Mouse (Mus musculus) lung, embryonic 15.5 days (tissue): ENCODE data around the gene Caskin2. TPM values are rescaled to one million over a fixed set of nuclear protein-coding genes. Genes with fewer than 3 reads are reported as not detected.

Source experiments
- ATAC-seq: fragments of 200-750 bp; cut with Nextera tagmentation; 2 replicates; pipeline ENCODE4 v1.8.0; 2017; ENCODE audit warnings: moderate number of reproducible peaks, borderline replicate concordance; ENCODE audit not compliant: low FRiP score, low TSS enrichment; ENCODE audit errors: extremely low read depth
- H3K27ac ChIP-seq: fragments of 300-500 bp; sonication (generic); 2 replicates; pipeline ENCODE4 v1.5.1; 2015; ENCODE audit warnings: moderate library complexity, mild to moderate bottlenecking, inconsistent platforms
- H3K27me3 ChIP-seq: fragments of 300-500 bp; sonication (generic); 2 replicates; pipeline ENCODE4 v1.6.1; 2015; ENCODE audit warnings: inconsistent platforms
- H3K36me3 ChIP-seq: fragments of 300-500 bp; sonication (generic); 2 replicates; pipeline ENCODE4 v1.6.1; 2015; ENCODE audit warnings: inconsistent platforms
- H3K4me1 ChIP-seq: fragments of 300-500 bp; sonication (generic); 2 replicates; pipeline ENCODE4 v1.6.1; 2015; ENCODE audit warnings: inconsistent platforms
- H3K4me2 ChIP-seq: fragments of 300-500 bp; sonication (generic); 2 replicates; pipeline ENCODE4 v1.6.1; 2015; ENCODE audit warnings: inconsistent platforms, mild to moderate bottlenecking, moderate library complexity
- H3K4me3 ChIP-seq: fragments of 300-500 bp; sonication (generic); 2 replicates; pipeline ENCODE4 v1.5.1; 2015; ENCODE audit warnings: mild to moderate bottlenecking, inconsistent platforms
- H3K9ac ChIP-seq: fragments of 300-500 bp; sonication (generic); 2 replicates; pipeline ENCODE4 v1.6.1; 2015; ENCODE audit warnings: inconsistent platforms
- H3K9me3 ChIP-seq: fragments of 300-500 bp; sonication (generic); 2 replicates; pipeline ENCODE4 v1.6.1; 2016; ENCODE audit warnings: inconsistent platforms
- WGBS: fragments of 180-500 bp; shearing (Covaris S2); methylation state at CpG from one replicate; pipeline ENCODE4 v1.1.7; 2015; 5-methylcytosine and 5-hydroxymethylcytosine counted together
- polyA plus RNA-seq: library from polyadenylated mRNA; unstranded; fragments of >200 nt; fragmentation: Nextera tagmentation; extraction: Ambion mirVana; gene quantifications from 2 replicates; pipeline ENCODE4 v1.2.1, GENCODE M21; 2015

Gene Caskin2
- polyA plus RNA-seq, 1 experiment from 2014 or later = 19.6 TPM

DNA sequence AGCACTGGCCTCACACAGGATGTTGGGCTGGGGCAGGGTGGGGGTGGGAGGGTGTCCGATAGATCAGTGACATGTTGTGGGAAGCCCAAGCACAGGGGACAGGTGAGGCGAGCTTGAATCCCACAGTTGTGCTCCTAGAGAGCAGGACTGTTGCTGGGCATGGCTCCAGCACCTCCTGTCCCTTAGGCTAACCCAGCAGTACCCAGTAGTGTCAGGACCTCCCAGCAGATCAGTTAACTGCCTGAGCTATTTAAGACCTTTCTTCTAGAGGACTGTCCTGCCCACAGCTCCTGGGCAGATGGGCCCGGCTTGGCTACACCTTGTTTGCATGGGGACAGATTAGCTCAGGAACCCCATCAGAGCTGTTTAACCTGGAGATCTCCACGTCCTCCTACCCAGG lies 15.6 kb upstream of the Caskin2 start:
- Histone ChIP-seq H3K36me3 (no peaks in the 10 kb centered on the region), H3K4me1 (peaks cover 93% of the 10 kb centered on the region), H3K4me2 (no peak overlapping the region), H3K4me3 (no peak overlapping the region), H3K9me3 (no peaks in the 10 kb centered on the region), H3K27ac (no peak overlapping the region), H3K9ac (no peak overlapping the region), H3K27me3 (peaks cover 20% of the 10 kb centered on the region)
- WGBS = 57% methylated on average over 4 of the region's 4 CpGs
- no peak for ATAC-seq

DNA sequence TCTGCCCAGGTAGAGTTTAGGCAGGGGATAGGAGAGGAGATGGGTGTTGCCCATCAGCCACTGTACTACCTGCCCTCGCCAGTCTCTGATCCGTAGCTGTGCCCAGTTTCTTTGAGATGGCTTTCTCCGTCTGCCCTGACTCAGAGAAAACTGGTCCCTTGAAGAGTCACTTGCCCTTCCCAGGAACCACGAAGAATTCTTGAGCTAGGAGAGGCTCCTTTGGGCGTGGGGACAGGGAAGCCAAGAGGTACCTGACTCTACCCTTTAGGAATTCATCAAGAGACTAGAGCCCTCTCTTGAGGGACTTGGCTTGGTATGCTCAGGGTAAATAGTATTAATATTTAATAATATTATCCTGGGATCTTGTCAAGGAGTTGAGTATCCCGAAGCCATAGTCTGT lies 14.2 kb upstream of the Caskin2 start:
- Histone ChIP-seq H3K36me3 (peaks cover 2% of the 10 kb centered on the region; the same call in 1 of the 2 replicates), H3K9ac (no peak overlapping the region), H3K27me3 (peaks cover 21% of the 10 kb centered on the region), H3K9me3 (no peaks in the 10 kb centered on the region), H3K4me1 (peaks cover 79% of the 10 kb centered on the region), H3K27ac (peak overlapping the region; percentile 82), H3K4me3 (no peak overlapping the region), H3K4me2 (peak overlapping the region; percentile 38)
- WGBS = 63% methylated on average over 6 of the region's 6 CpGs
- ATAC-seq = no peak

DNA sequence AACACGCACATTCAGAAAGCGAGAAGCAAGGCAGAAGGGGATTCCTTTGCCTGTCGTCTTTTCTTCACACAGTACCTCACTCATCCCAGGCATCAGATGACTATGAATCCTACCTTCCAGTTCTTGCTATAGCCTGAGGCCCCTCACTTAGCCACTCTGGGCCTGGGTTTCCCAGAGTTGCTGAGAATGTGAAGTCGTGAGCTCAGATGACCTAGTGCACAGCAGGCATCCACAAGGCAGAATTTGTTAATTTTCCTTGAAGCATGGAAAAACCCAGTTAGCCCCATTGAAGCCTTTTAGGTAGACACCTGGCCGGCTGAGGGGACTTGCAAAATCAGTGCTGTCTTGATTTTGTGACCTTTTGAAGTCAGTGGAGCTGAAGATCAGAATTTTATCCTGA lies 13.0 kb upstream of the Caskin2 start:
- WGBS = 49% methylated on average over 5 of the region's 5 CpGs
- ATAC-seq = no peak
- H3K9ac ChIP-seq = no peak overlapping the region
- H3K4me3 ChIP-seq = no peak overlapping the region
- H3K36me3 ChIP-seq = peaks cover 4% of the 10 kb centered on the region; the same call in 1 of the 2 replicates
- peaks cover 67% of the 10 kb centered on the region for H3K4me1 ChIP-seq
- H3K4me2 ChIP-seq = peak overlapping the region; percentile 38
- H3K27ac ChIP-seq = peak overlapping the region; percentile 82; the same call in 1 of the 2 replicates
- H3K9me3 ChIP-seq = no peaks in the 10 kb centered on the region
- peaks cover 21% of the 10 kb centered on the region for H3K27me3 ChIP-seq

DNA sequence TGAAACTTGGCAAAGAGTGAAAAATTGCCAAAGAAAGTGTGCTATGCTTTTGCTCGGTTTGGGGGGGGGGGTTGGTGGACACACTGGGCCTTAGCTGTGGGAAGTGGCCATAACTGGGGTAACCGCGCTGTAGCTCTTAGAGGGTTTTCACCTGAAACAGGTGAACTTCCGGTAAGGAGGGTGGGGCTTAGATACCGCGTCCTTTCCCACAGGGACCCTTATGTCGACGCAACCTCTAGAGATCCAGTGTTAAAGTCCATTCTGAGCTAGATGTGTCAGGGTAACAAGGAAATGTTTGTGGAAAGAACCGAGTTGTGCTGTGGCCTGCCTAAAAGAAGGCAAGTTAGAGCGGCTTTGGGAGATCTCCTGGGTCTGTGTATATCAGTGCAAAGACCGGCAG lies 11.4 kb upstream of the Caskin2 start:
- Histone ChIP-seq H3K9me3 (no peaks in the 10 kb centered on the region), H3K9ac (peak overlapping the region; percentile 71), H3K4me3 (peak overlapping the region; percentile 78), H3K36me3 (peaks cover 15% of the 10 kb centered on the region), H3K4me2 (peak overlapping the region; percentile 93), H3K4me1 (peaks cover 51% of the 10 kb centered on the region), H3K27me3 (peaks cover 21% of the 10 kb centered on the region), H3K27ac (peak overlapping the region; percentile 80)
- ATAC-seq = no peak
- WGBS = 13% methylated on average over 11 of the region's 11 CpGs

DNA sequence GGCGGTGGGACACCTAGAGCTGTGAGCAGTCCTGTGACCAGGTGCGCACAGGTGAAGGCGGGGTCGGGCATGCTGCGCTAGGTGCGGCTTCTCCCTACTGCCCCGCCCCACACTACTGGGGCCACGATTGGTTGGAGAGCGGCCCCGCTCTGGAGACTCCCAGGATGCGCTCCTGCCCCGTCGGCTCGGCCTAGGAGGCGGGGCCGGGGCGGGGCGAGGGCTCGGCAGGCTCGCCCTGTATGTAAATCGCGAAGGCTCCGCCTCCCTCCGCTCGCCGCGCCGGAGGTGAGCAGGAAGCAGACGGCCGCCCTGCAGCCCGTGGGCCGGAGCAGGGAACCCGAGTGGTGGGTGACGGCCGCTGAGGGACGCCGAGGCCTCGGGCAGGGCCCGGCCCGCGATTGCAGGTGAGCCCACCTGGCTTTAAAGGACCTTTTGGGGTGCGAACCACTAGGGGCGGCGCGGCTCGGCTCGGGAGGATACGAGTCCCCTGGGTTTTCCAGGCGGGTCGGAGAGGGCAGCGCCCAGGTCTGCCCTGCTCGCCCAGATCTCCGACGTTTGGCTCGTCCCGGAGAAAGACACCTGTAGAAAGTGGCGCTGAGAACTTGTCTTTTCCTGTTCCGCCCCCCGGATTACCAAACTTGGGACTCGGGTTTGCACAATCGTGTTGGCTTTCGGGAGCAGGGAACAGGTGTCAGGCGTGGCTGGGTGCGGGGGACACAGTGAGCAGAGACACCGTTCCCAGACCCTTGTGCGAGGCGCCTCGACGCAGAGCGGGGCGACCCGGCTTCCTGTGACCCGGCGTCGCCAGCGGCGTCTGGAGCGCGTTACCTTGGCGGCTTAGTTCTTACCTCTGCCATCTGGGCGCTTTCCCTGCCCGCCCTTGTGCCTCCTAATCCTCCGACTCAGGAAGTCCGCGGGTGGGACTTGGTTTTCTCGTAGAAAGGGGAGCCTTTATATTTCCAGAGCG lies 10.6 kb upstream of the Caskin2 start, which contains the start of gene Llgl2:
Llgl2 (plus strand) TSS at position 276 of the 967 bp plus-strand sequence.
- no peaks in the 10 kb centered on the region for H3K9me3 ChIP-seq
- H3K9ac ChIP-seq = peak within 1 kb of the TSS; percentile 71
- H3K36me3 ChIP-seq = peaks cover 16% of the 10 kb centered on the region
- H3K4me1 ChIP-seq = peaks cover 44% of the 10 kb centered on the region
- ATAC-seq = peak; percentile 94
- peaks cover 21% of the 10 kb centered on the region for H3K27me3 ChIP-seq
- H3K27ac ChIP-seq = peak within 1 kb of the TSS; percentile 80
- under 1% methylated on average over 87 of the region's 87 CpGs for WGBS
- peak within 1 kb of the TSS; percentile 78 for H3K4me3 ChIP-seq
- H3K4me2 ChIP-seq = peak within 1 kb of the TSS; percentile 93

DNA sequence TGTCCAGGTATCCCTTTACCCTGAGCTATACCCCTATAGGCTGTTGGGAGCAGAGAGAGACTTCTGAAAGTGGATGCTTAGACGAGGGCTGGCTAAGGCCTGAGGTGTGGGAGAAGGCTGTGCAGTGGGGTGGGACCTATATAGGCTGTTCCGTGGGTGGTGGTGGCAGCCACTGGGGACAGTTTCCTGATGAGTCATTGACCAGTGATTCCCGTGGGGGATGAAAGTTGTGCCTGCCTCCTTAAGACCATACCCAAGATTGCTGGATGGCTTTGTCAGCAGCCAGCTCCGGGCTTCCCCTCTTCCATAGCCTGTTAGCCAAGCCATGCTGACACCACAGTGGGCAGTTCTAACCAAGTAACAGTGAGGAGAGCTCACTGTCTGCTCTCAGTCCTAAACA lies 7.6 kb upstream of the Caskin2 start:
- Histone ChIP-seq H3K4me3 (no peak overlapping the region), H3K36me3 (peaks cover 28% of the 10 kb centered on the region), H3K27ac (no peak overlapping the region), H3K9me3 (no peaks in the 10 kb centered on the region), H3K4me1 (peaks cover 18% of the 10 kb centered on the region), H3K27me3 (peaks cover 18% of the 10 kb centered on the region), H3K9ac (no peak overlapping the region), H3K4me2 (no peak overlapping the region)
- ATAC-seq = no peak
- whole genome bisulfite sequencing = 72% methylated on average over 4 of the region's 4 CpGs

DNA sequence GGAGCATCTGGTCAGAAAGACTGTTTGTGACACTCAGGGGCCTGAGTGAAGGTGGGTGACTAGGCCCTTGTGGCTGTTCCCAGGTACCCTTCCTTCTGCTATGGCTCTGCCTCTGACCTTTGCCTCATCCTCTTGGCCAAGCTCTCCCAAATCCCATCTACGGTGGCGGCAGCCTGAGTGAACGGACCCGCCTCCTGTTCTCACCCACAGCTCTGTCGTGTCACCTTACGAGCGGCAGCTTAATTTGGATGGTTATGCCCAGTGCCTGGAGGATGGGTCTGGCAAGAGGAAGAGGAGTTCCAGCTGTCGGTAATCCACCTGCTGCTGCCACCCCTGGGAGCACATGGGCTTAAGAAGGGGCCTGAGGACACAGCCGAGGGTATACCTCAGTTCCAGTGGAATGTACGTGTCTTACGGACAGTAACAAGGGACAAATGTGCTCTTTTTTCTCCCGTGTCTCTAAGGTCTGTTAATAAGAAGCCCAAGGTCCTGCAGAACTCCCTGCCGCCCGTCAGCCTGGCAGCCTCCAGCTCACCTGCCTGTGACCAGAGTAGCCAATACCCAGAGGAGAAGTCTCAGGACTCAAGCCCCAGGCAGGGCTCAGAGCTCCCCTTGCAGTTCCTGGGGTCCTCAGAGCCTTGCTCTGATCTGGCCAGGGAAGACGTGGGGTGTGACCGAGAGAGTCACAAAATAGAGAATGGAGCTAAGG lies 6.6 kb upstream of the Caskin2 start:
- H3K9me3 ChIP-seq = no peaks in the 10 kb centered on the region
- H3K4me3 ChIP-seq = no peak overlapping the region
- WGBS = 83% methylated on average over 16 of the region's 16 CpGs
- H3K4me2 ChIP-seq = no peak overlapping the region
- ATAC-seq = no peak
- H3K27ac ChIP-seq = no peak overlapping the region
- H3K27me3 ChIP-seq = peaks cover 10% of the 10 kb centered on the region
- peaks cover 19% of the 10 kb centered on the region for H3K4me1 ChIP-seq
- H3K36me3 ChIP-seq = peaks cover 28% of the 10 kb centered on the region
- H3K9ac ChIP-seq = no peak overlapping the region

DNA sequence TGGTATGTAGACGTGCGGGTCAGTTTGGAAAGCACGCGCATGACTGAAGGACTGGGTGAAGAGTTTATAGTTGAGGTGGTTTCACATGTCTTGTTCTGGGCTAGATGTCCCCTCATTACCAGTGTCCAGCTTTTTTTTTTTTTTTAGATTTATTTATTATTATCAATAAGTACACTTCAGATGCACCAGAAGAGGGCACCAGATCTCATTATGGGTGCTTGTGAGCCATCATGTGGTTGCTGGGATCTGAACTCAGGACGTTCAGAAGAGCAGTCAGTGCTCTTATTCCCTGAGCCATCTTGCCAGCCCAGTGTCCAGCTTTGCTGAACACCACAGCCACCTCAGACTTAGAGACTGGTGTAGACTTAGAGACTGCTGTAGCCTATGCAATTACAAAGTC lies 3.9 kb upstream of the Caskin2 start:
- WGBS = 87% methylated on average over 5 of the region's 5 CpGs
- Histone ChIP-seq H3K4me1 (peaks cover 24% of the 10 kb centered on the region), H3K9me3 (no peaks in the 10 kb centered on the region), H3K4me3 (no peak overlapping the region), H3K36me3 (peaks cover 24% of the 10 kb centered on the region), H3K27ac (no peak overlapping the region), H3K4me2 (no peak overlapping the region), H3K9ac (no peak overlapping the region), H3K27me3 (no peaks in the 10 kb centered on the region)
- no peak for ATAC-seq

DNA sequence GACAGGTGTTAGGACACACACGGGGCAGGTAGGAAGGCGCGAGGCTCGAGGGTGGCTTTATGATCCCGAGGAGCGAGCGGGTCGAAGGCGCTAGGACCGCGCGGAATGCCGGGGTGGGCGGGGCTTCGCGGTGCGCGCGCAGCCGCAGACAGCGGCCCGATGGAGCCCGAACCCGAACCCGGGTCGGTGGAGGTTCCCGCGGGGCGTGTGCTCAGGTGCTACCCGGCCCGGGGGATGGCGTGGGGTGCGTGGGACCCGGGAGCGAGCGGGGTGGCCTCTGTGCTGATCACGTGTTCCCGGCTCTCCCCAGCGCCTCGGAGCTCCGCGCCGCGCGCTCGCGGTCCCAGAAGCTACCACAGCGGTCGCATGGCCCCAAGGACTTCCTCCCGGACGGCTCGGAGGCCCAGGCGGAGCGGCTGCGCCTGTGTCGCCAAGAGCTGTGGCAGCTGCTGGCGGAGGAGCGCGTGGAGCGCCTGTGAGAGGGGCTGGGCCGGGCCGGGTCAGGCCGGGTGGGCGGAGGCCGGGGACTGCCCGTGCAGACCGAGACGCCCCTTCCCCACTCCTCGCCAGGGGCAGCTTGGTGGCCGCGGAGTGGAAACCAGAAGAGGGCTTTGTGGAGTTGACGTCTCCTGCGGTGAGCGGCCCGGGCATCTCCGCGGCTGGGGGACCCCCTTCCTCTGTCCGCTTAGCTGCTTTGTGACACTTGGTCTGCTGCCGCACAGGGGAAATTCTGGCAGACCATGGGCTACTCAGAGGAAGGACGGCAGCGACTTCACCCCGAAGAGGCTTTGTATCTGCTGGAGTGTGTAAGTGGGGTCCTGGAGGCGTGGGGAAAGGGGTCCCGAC lies 1.4 kb upstream of the Caskin2 start, which contains the start of gene Tsen54:
Tsen54 (plus strand) TSS at position 120 of the 846 bp plus-strand sequence.
- peaks cover 21% of the 10 kb centered on the region for H3K36me3 ChIP-seq
- WGBS = under 1% methylated on average over 78 of the region's 84 CpGs
- H3K4me2 ChIP-seq = peak within 1 kb of the TSS; percentile 92
- peaks cover 49% of the 10 kb centered on the region for H3K4me1 ChIP-seq
- H3K27ac ChIP-seq = peak within 1 kb of the TSS; percentile 72
- no peaks in the 10 kb centered on the region for H3K27me3 ChIP-seq
- H3K9me3 ChIP-seq = no peaks in the 10 kb centered on the region
- ATAC-seq = peak; percentile 44
- peak within 1 kb of the TSS; percentile 83 for H3K4me3 ChIP-seq
- H3K9ac ChIP-seq = peak within 1 kb of the TSS; percentile 88

DNA sequence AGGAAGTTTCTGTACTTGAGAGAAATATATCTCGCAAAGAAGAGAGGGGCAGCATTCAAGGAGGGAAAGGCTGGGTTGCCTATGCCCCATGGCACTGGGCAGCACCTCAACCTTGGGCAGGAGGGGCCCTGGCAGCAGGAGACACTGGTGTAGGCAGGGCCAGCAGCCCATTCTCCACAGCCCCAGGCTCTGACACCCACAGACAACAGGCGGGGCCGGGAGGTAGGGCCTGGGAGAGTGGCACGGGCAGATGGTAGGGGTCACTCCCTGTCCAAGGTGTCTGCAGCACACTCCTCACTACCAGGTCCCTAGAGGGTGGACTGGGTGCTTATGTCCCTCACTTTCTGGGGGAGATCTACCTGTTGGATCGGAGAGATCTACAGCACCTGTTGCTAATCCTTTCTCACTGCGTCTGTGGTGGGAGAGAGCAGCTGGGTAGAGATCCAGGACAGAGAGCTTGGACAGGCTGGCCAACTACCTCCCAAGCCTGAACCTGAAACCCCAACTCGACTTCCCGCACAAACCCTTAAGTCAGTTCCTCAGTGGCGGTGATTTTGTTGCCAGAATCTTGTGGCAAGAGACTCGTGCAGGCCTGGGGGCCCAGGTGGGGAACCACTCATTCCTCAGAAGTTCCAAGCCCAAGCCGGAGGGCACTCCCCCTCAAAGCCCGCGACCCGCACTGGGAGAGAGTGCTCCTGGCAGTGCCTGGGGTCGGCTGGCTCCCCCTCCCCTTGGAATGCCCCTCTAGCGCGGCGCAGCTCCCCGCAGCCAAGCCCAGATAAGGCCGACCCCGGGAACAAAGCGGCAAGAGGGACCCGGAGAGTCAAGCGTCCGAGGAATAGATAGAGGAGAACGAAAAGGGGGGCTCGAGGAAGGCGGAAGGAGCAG lies 662 bp downstream of the Caskin2 start:
- Histone ChIP-seq H3K9me3 (no peaks in the 10 kb centered on the region), H3K9ac (peak overlapping the region; percentile 76), H3K36me3 (peaks cover 19% of the 10 kb centered on the region), H3K4me1 (peaks cover 69% of the 10 kb centered on the region), H3K4me2 (peak overlapping the region; percentile 92), H3K4me3 (peak overlapping the region; percentile 83), H3K27me3 (no peaks in the 10 kb centered on the region), H3K27ac (peak overlapping the region; percentile 75)
- no peak for ATAC-seq
- WGBS = 2% methylated on average over 28 of the region's 28 CpGs
